Mouse (Mus musculus) liver, adult 10 weeks (tissue): Measurements from ENCODE around the gene Vmn1r37. TPM values are rescaled to one million over a fixed set of nuclear protein-coding genes. Genes with fewer than 3 reads are reported as not detected.

Experiments used
- polyA plus RNA-seq: library from polyadenylated mRNA; stranded (reverse); fragments of 350-450 nt; fragmentation: Illumina TruSeq; extraction: RNeasy Lipid Tissue Mini Kit (QIAGEN cat#74804); gene quantifications from one replicate; pipeline ENCODE4 v1.2.3, GENCODE M21; 2014; ENCODE audit warnings: low read depth, low replicate concordance

Gene Vmn1r37
- not detected for polyA plus RNA-seq

GRCm38 (mm10) chr6:66729082-66729481 lies at the start of gene Vmn1r37:
Gene Vmn1r37, plus strand, starts transcription at chr6:66729382.

GRCm38 (mm10) chr6:66685806-66686205 lies 43.4 kb upstream of the Vmn1r37 start, which contains the start of gene Vmn1r35:
Gene Vmn1r35, minus strand, starts transcription at chr6:66685906.

DNA sequence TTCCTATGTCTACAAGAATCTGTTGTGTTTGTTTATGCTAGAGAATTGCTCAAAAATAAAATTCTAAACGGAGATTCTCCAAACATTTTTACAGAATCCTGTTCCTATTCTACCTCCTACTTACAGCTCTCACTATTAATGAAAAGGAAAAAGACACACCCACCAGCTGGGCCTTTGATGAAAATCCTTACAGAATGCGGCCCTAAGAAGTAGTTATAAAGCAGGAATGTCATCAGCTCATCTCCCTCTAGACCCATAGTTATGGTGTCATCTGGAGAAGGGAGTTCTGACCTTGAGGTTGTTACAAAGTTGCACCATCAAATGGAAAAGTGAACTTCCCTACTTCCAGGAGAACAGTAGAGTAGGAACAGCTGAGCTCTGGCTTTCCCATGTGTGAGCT lies 10.1 kb upstream of the Vmn1r37 start, which contains the start of gene Vmn1r36:
Vmn1r36 (minus strand) TSS at position 101 of the 400 bp plus-strand sequence.

GRCm38 (mm10) chr6:66782527-66782926 lies 53.3 kb downstream of the Vmn1r37 start, which contains the start of gene Vmn1r38:
Gene Vmn1r38, minus strand, starts transcription at chr6:66782627.

Other genes starting within 250 kb of the Vmn1r37 start
- gene Mad2l1, start 194.0 kb upstream of the Vmn1r37 start, polyA plus RNA-seq = 9.8 TPM
- gene Vmn1r32, start 169.3 kb upstream of the Vmn1r37 start, polyA plus RNA-seq = not detected
- gene Vmn1r33, start 111.1 kb upstream of the Vmn1r37 start, polyA plus RNA-seq = not detected
- gene Vmn1r34, start 85.5 kb upstream of the Vmn1r37 start, polyA plus RNA-seq = not detected
- gene Vmn1r35, start 43.5 kb upstream of the Vmn1r37 start, polyA plus RNA-seq = not detected
- not detected for gene Vmn1r36, start 10.2 kb upstream of the Vmn1r37 start, polyA plus RNA-seq
- not detected for gene Vmn1r38, start 53.2 kb downstream of the Vmn1r37 start, polyA plus RNA-seq
- not detected for gene Vmn1r39, start 81.2 kb downstream of the Vmn1r37 start, polyA plus RNA-seq
- gene Gng12, start 167.0 kb downstream of the Vmn1r37 start, polyA plus RNA-seq = 65.3 TPM